Mouse (Mus musculus): ENCODE measurements around the gene Anxa5. TPM values are rescaled to one million over a fixed set of nuclear protein-coding genes. Genes with fewer than 3 reads are reported as not detected.
A peak's percentile ranks its signal among the peaks of the same experiment; 100 is the strongest.

The Anxa5 gene
- total and polyA plus RNA-seq, 2 experiments from 2014 or later = 41.2 to 47.2 TPM

- Histone ChIP-seq H3K9ac (no peak overlapping the region), H3K36me3 (ENCODE audit: insufficient read depth) (no peaks in the 10 kb centered on the region)
- 95% methylated on average over 1 of the region's 1 CpGs for WGBS
Measured at GRCm38 (mm10) chr3:36430360-36430759, 45.3 kb downstream of the Anxa5 start.

GRCm38 (mm10) chr3:36427386-36427785, 48.3 kb downstream of the Anxa5 start:
- no peaks in the 10 kb centered on the region for H3K4me1 ChIP-seq (ENCODE audit: insufficient read depth)
- H3K36me3 ChIP-seq (ENCODE audit: insufficient read depth) = no peaks in the 10 kb centered on the region
- H3K9me3 ChIP-seq (ENCODE audit: low read length) = no peaks in the 10 kb centered on the region
- TF ChIP-seq CTCF (IDR thresholded peaks at IDR 0.05; ENCODE audit: low read depth) = no peak
- no peak for ATAC-seq
- H3K27ac ChIP-seq (ENCODE audit: low read depth, low read length) = no peak overlapping the region
- H3K4me3 ChIP-seq (ENCODE audit: low read depth, low read length) = no peak overlapping the region
- DNase-seq = no peak
- WGBS = 97% methylated on average over 8 of the region's 8 CpGs
- H3K27me3 ChIP-seq (ENCODE audit: insufficient read depth, low read length) = no peaks in the 10 kb centered on the region
- H3K4me2 ChIP-seq (ENCODE audit: low read depth) = no peak overlapping the region
- H3K9ac ChIP-seq = no peak overlapping the region

More at GRCm38 (mm10) chr3:36430360-36430759, 45.3 kb downstream of the Anxa5 start:
- Histone ChIP-seq H3K9me3 (ENCODE audit: low read length) (no peaks in the 10 kb centered on the region), H3K4me3 (ENCODE audit: low read depth, low read length) (no peak overlapping the region), H3K27me3 (ENCODE audit: insufficient read depth, low read length) (no peaks in the 10 kb centered on the region), H3K27ac (ENCODE audit: low read depth, low read length) (no peak overlapping the region), H3K4me1 (ENCODE audit: insufficient read depth) (no peaks in the 10 kb centered on the region), H3K4me2 (ENCODE audit: low read depth) (no peak overlapping the region)
- DNase-seq (no peak), ATAC-seq (no peak)
- no peak for TF ChIP-seq CTCF (IDR thresholded peaks at IDR 0.05; ENCODE audit: low read depth)

- no peak overlapping the region for H3K9ac ChIP-seq
- no peak overlapping the region for H3K4me3 ChIP-seq (ENCODE audit: low read depth, low read length)
- no peak for TF ChIP-seq CTCF (IDR thresholded peaks at IDR 0.05; ENCODE audit: low read depth)
- ATAC-seq (no peak), DNase-seq (no peak)
- H3K27ac ChIP-seq (ENCODE audit: low read depth, low read length) = no peak overlapping the region
- no peaks in the 10 kb centered on the region for H3K36me3 ChIP-seq (ENCODE audit: insufficient read depth)
- WGBS = 90% methylated on average over 2 of the region's 2 CpGs
- H3K9me3 ChIP-seq (ENCODE audit: low read length) = no peaks in the 10 kb centered on the region
- no peaks in the 10 kb centered on the region for H3K4me1 ChIP-seq (ENCODE audit: insufficient read depth)
- H3K4me2 ChIP-seq (ENCODE audit: low read depth) = no peak overlapping the region
- no peaks in the 10 kb centered on the region for H3K27me3 ChIP-seq (ENCODE audit: insufficient read depth, low read length)
Measured at GRCm38 (mm10) chr3:36409456-36409855, 66.2 kb downstream of the Anxa5 start.

GRCm38 (mm10) chr3:36406967-36407366, 68.7 kb downstream of the Anxa5 start:
- no peak for TF ChIP-seq CTCF (IDR thresholded peaks at IDR 0.05; ENCODE audit: low read depth)
- ATAC-seq (peak; percentile 42; the same call in 1 of the 2 replicates), DNase-seq (no peak)
- Histone ChIP-seq H3K27ac (ENCODE audit: low read depth, low read length) (no peak overlapping the region), H3K4me3 (ENCODE audit: low read depth, low read length) (no peak overlapping the region), H3K36me3 (ENCODE audit: insufficient read depth) (no peaks in the 10 kb centered on the region), H3K4me1 (ENCODE audit: insufficient read depth) (no peaks in the 10 kb centered on the region), H3K9ac (no peak overlapping the region), H3K9me3 (ENCODE audit: low read length) (no peaks in the 10 kb centered on the region), H3K27me3 (ENCODE audit: insufficient read depth, low read length) (no peaks in the 10 kb centered on the region), H3K4me2 (ENCODE audit: low read depth) (no peak overlapping the region)
- WGBS = 93% methylated on average over 5 of the region's 5 CpGs

GRCm38 (mm10) chr3:36406340-36406739, 69.4 kb downstream of the Anxa5 start:
- Histone ChIP-seq H3K4me3 (ENCODE audit: low read depth, low read length) (no peak overlapping the region), H3K27ac (ENCODE audit: low read depth, low read length) (no peak overlapping the region), H3K36me3 (ENCODE audit: insufficient read depth) (no peaks in the 10 kb centered on the region), H3K4me1 (ENCODE audit: insufficient read depth) (no peaks in the 10 kb centered on the region), H3K4me2 (ENCODE audit: low read depth) (no peak overlapping the region), H3K9ac (no peak overlapping the region), H3K9me3 (ENCODE audit: low read length) (no peaks in the 10 kb centered on the region), H3K27me3 (ENCODE audit: insufficient read depth, low read length) (no peaks in the 10 kb centered on the region)
- DNase-seq = peak; percentile 21
- ATAC-seq = peak; percentile 53
- no peak for TF ChIP-seq CTCF (IDR thresholded peaks at IDR 0.05; ENCODE audit: low read depth)
- 35% methylated on average over 2 of the region's 2 CpGs for WGBS

GRCm38 (mm10) chr3:36401900-36402299, 73.8 kb downstream of the Anxa5 start:
- H3K36me3 ChIP-seq (ENCODE audit: insufficient read depth) = no peaks in the 10 kb centered on the region

GRCm38 (mm10) chr3:36400657-36401056, 75.0 kb downstream of the Anxa5 start:
- ATAC-seq (peak; percentile 55), DNase-seq (peak; percentile 42)
- H3K4me2 ChIP-seq (ENCODE audit: low read depth) = no peak overlapping the region
- no peak for TF ChIP-seq CTCF (IDR thresholded peaks at IDR 0.05; ENCODE audit: low read depth)
- no peaks in the 10 kb centered on the region for H3K36me3 ChIP-seq (ENCODE audit: insufficient read depth)
- H3K9me3 ChIP-seq (ENCODE audit: low read length) = no peaks in the 10 kb centered on the region
- H3K27me3 ChIP-seq (ENCODE audit: insufficient read depth, low read length) = no peaks in the 10 kb centered on the region
- H3K4me3 ChIP-seq (ENCODE audit: low read depth, low read length) = no peak overlapping the region
- 74% methylated on average over 10 of the region's 10 CpGs for WGBS
- H3K4me1 ChIP-seq (ENCODE audit: insufficient read depth) = no peaks in the 10 kb centered on the region
- no peak overlapping the region for H3K9ac ChIP-seq
- H3K27ac ChIP-seq (ENCODE audit: low read depth, low read length) = no peak overlapping the region

More at GRCm38 (mm10) chr3:36401900-36402299, 73.8 kb downstream of the Anxa5 start:
- no peak for TF ChIP-seq CTCF (IDR thresholded peaks at IDR 0.05; ENCODE audit: low read depth)
- Histone ChIP-seq H3K9ac (no peak overlapping the region), H3K4me3 (ENCODE audit: low read depth, low read length) (no peak overlapping the region), H3K4me2 (ENCODE audit: low read depth) (no peak overlapping the region), H3K27ac (ENCODE audit: low read depth, low read length) (no peak overlapping the region), H3K27me3 (ENCODE audit: insufficient read depth, low read length) (no peaks in the 10 kb centered on the region), H3K4me1 (ENCODE audit: insufficient read depth) (no peaks in the 10 kb centered on the region), H3K9me3 (ENCODE audit: low read length) (no peaks in the 10 kb centered on the region)
- ATAC-seq (no peak), DNase-seq (no peak)
- WGBS = 36% methylated on average over 2 of the region's 2 CpGs

Small RNAs within 50 kb of the gene (microRNA-seq; reads per million reads assigned to microRNA genes)
- 0 reads per million in 2 experiments for gene Mir7009

Other genes starting within 250 kb of the Anxa5 start
- gene 1810062G17Rik, start within 50 bp of the Anxa5 start, total RNA-seq (2014; rRNA removed) = not detected in 2 replicates
- 0.69 and 0.74 TPM in 2 replicates for gene 1810062G17Rik, start within 50 bp of the Anxa5 start, polyA plus RNA-seq (2015; fragmentation: Nextera tagmentation; extraction: Ambion mirVana)
- gene Gm11549, start 45.9 kb upstream of the Anxa5 start, total RNA-seq (2014; rRNA removed) = 0.69 and 1.3 TPM in 2 replicates
- gene Gm11549, start 45.9 kb upstream of the Anxa5 start, polyA plus RNA-seq (2015; fragmentation: Nextera tagmentation; extraction: Ambion mirVana) = 0.45 and 0.68 TPM in 2 replicates
- gene Exosc9, start 76.7 kb upstream of the Anxa5 start, total RNA-seq (2014; rRNA removed) = 72.9 and 78.0 TPM in 2 replicates
- 76.9 and 81.4 TPM in 2 replicates for gene Exosc9, start 76.7 kb upstream of the Anxa5 start, polyA plus RNA-seq (2015; fragmentation: Nextera tagmentation; extraction: Ambion mirVana)
- 16.8 and 23.9 TPM in 2 replicates for gene Ccna2, start 96.3 kb upstream of the Anxa5 start, total RNA-seq (2014; rRNA removed)
- 20.5 and 20.7 TPM in 2 replicates for gene Ccna2, start 96.3 kb upstream of the Anxa5 start, polyA plus RNA-seq (2015; fragmentation: Nextera tagmentation; extraction: Ambion mirVana)
- 15.1 and 15.5 TPM in 2 replicates for gene Bbs7, start 137.6 kb upstream of the Anxa5 start, total RNA-seq (2014; rRNA removed)
- 13.4 and 14.9 TPM in 2 replicates for gene Bbs7, start 137.6 kb upstream of the Anxa5 start, polyA plus RNA-seq (2015; fragmentation: Nextera tagmentation; extraction: Ambion mirVana)
- gene Trpc3, start 214.3 kb upstream of the Anxa5 start, total RNA-seq (2014; rRNA removed) = 9.7 and 12.3 TPM in 2 replicates
- 3.6 and 8.2 TPM in 2 replicates for gene Trpc3, start 214.3 kb upstream of the Anxa5 start, polyA plus RNA-seq (2015; fragmentation: Nextera tagmentation; extraction: Ambion mirVana)

Data from forebrain, postnatal 0 days (tissue).